ENCODE assay signal across 26 mouse cellular contexts in genomic region chr6:30562132-30562531, GRCm38 (mm10). TPM values are rescaled to one million over a fixed set of nuclear protein-coding genes. Genes with fewer than 3 reads are reported as not detected.
"Had no signal": no experiment of that assay in that cellular context is flagged by ENCODE, and none has a peak within 500 bp of the region (broad histone marks: within the 10 kb centered on the region; RNA-seq: fewer than 3 reads in every experiment).

No protein-coding gene starts in this region.

- DNase-seq: gastrocnemius, postnatal 10 days; gastrocnemius, postnatal 25 days; heart, adult 18-20 months; heart, postnatal 14 days; heart, postnatal 4 days; kidney, adult 18-20 months; kidney, adult 8-10 months; kidney, postnatal 10 days; kidney, postnatal 25 days; kidney, postnatal 4 days; liver; liver, embryonic 13.5 days had no signal

- H3K27me3 ChIP-seq: heart, embryonic 13.5 days; heart, embryonic 15.5 days; hindbrain, embryonic 12.5 days; intestine, embryonic 15.5 days; limb, embryonic 12.5 days had no signal

- H3K27ac ChIP-seq: heart, embryonic 13.5 days; heart, embryonic 15.5 days; hindbrain, embryonic 10.5 days; hindbrain, embryonic 12.5 days; hindbrain, embryonic 14.5 days; intestine, embryonic 15.5 days; layer of hippocampus, adult 2 months; left cerebral cortex, adult 2 months; limb, embryonic 10.5 days; limb, embryonic 12.5 days; liver, embryonic 13.5 days had no signal

- ATAC-seq: hindbrain, embryonic 16.5 days; inflammation-experienced regulatory T-cells, adult 6 months; intestine, embryonic 15.5 days; intestine, postnatal 0 days had no signal

- H3K4me1 ChIP-seq: heart, embryonic 15.5 days; hindbrain, embryonic 10.5 days; hindbrain, embryonic 12.5 days; intestine, embryonic 15.5 days; limb, embryonic 10.5 days; limb, embryonic 12.5 days had no signal

- H3K9me3 ChIP-seq: heart, embryonic 13.5 days; heart, embryonic 15.5 days; hindbrain, embryonic 10.5 days; hindbrain, embryonic 12.5 days; intestine, embryonic 15.5 days; limb, embryonic 10.5 days; limb, embryonic 12.5 days; liver, embryonic 13.5 days had no signal

- H3K36me3 ChIP-seq: heart, embryonic 13.5 days; heart, embryonic 15.5 days; hindbrain, embryonic 10.5 days; hindbrain, embryonic 12.5 days; intestine, embryonic 15.5 days; liver, embryonic 13.5 days had no signal

- H3K4me3 ChIP-seq: heart, embryonic 13.5 days; heart, embryonic 15.5 days; hindbrain, embryonic 10.5 days; hindbrain, embryonic 12.5 days; intestine, embryonic 15.5 days; layer of hippocampus, adult 2 months; left cerebral cortex, adult 2 months; limb, embryonic 10.5 days; limb, embryonic 12.5 days; liver, embryonic 13.5 days had no signal

RNA-seq across cellular contexts. Expression of gene Cpa4, which starts 6.0 kb away (rescaled TPM):
- polyA plus RNA-seq: inflammation-experienced regulatory T-cells, adult 6 months had no signal

RNA-seq across cellular contexts. Expression of gene Cpa5, which starts 48.7 kb away (rescaled TPM):
- polyA plus RNA-seq: hindbrain, embryonic 12.5 days; inflammation-experienced regulatory T-cells, adult 6 months; intestine, postnatal 0 days; liver, embryonic 11.5 days; liver, embryonic 13.5 days had no signal

RNA-seq across cellular contexts. Expression of gene Ssmem1, which starts 52.5 kb away (rescaled TPM):
- polyA plus RNA-seq: heart, embryonic 13.5 days; inflammation-experienced regulatory T-cells, adult 6 months; intestine, embryonic 15.5 days; intestine, postnatal 0 days; limb, embryonic 12.5 days; liver, embryonic 11.5 days had no signal
